Mouse (Mus musculus) central nervous system, embryonic 11.5 days (tissue): Measurements from ENCODE around the gene Tmem161b. TPM values are rescaled to one million over a fixed set of nuclear protein-coding genes. Genes with fewer than 3 reads are reported as not detected.

ENCODE experiments used
- polyA plus RNA-seq: library from polyadenylated mRNA; depleted of rRNA; stranded (reverse); fragments of >200 nt; gene quantifications from 2 replicates; pipeline ENCODE4 v1.2.3, GENCODE M21; 2012; rRNA removed

The Tmem161b gene
- 14.7 and 23.5 TPM in 2 replicates for polyA plus RNA-seq

DNA sequence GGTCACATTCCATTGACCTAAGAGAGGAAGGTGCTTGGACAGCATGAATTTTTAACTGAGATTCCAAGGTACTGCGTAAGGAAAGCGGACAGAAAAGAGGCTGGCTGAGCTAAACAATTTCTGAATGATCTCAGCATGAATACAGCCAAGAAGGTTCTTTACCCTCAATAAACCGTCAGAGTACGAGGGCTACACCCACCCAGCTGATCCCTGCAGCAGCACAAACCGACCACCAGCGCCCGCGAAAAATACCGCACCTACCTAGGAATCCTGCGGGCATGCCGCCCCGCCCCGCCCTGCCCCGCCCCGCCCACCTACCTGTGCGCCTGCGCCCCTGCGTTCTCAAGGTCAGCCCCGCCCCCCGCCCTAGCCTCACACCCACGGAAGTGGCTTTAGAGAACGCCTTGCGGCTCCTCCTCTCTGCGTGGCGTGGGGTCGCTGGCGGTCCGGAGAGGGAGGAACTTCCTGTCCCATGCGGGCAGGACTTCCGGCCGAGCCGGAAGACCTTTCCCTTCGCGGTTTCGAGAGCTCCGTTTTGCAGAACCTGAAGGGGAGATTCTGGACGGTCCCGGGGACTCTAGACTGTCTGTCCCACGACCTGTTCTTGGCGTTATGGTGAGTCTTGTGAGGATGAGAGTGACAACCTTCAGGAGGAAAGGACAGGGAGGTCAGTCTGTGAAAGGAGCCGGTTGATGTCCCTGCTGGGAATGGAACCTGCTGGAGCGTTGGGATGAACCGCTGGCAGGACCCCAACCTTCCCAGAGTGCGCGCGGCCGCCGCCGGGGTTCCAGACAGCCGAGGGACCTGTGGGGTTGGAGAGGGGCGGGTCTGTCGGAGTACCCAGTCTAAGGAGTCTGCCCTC is at the start of gene Tmem161b:
TSS of gene Tmem161b (plus strand) at position 477 of the 862 bp plus-strand sequence.

